Mouse (Mus musculus) gonadal fat pad, adult 2 months (tissue): ENCODE measurements around the gene Prdm1. TPM values are rescaled to one million over a fixed set of nuclear protein-coding genes. Genes with fewer than 3 reads are reported as not detected.

ENCODE experiments used
- DNase-seq: peaks from one replicate; pipeline ENCODE4 v3.0.0-alpha.2; 2012; ENCODE audit warnings: low read depth
- polyA plus RNA-seq: library from polyadenylated mRNA; depleted of rRNA; stranded (reverse); fragments of >200 nt; gene quantifications from 2 replicates; pipeline ENCODE4 v1.2.3, GENCODE M21; 2012; rRNA removed

Prdm1 gene
- polyA plus RNA-seq = 1.8 and 2.2 TPM in 2 replicates

- no peak for DNase-seq
Measured at GRCm38 (mm10) chr10:44528291-44529082, at the start of gene Prdm1. TSS of gene Prdm1 (minus strand) at chr10:44528501.

GRCm38 (mm10) chr10:44565971-44566370, 37.7 kb upstream of the Prdm1 start:
- DNase-seq = no peak

GRCm38 (mm10) chr10:44565109-44565508, 36.8 kb upstream of the Prdm1 start:
- no peak for DNase-seq

GRCm38 (mm10) chr10:44556845-44557244, 28.5 kb upstream of the Prdm1 start:
- no peak for DNase-seq

GRCm38 (mm10) chr10:44555317-44555716, 27.0 kb upstream of the Prdm1 start:
- no peak for DNase-seq

- DNase-seq = no peak
Measured at GRCm38 (mm10) chr10:44553648-44554047, 25.3 kb upstream of the Prdm1 start.

GRCm38 (mm10) chr10:44539033-44539578, 10.8 kb upstream of the Prdm1 start:
- no peak for DNase-seq

- no peak for DNase-seq
Measured at GRCm38 (mm10) chr10:44538137-44538536, 9.8 kb upstream of the Prdm1 start.

- DNase-seq = no peak
Measured at GRCm38 (mm10) chr10:44530067-44530360, 1.7 kb upstream of the Prdm1 start.

- DNase-seq = no peak
Measured at GRCm38 (mm10) chr10:44529218-44530066, 1.1 kb upstream of the Prdm1 start.

GRCm38 (mm10) chr10:44527651-44528050, 650 bp downstream of the Prdm1 start:
- DNase-seq = no peak

GRCm38 (mm10) chr10:44526751-44527591, 1.3 kb downstream of the Prdm1 start:
- DNase-seq = no peak

- no peak for DNase-seq
Measured at GRCm38 (mm10) chr10:44520189-44520588, 8.1 kb downstream of the Prdm1 start.

GRCm38 (mm10) chr10:44518631-44519030, 9.7 kb downstream of the Prdm1 start:
- no peak for DNase-seq

- no peak for DNase-seq
Measured at GRCm38 (mm10) chr10:44513108-44513507, 15.2 kb downstream of the Prdm1 start.

- DNase-seq = no peak
Measured at GRCm38 (mm10) chr10:44511029-44511428, 17.3 kb downstream of the Prdm1 start.

GRCm38 (mm10) chr10:44508649-44509048, 19.7 kb downstream of the Prdm1 start:
- DNase-seq = no peak

GRCm38 (mm10) chr10:44507984-44508383, 20.3 kb downstream of the Prdm1 start:
- DNase-seq = no peak

GRCm38 (mm10) chr10:44502891-44503290, 25.4 kb downstream of the Prdm1 start:
- no peak for DNase-seq

GRCm38 (mm10) chr10:44499897-44500519, 28.3 kb downstream of the Prdm1 start:
- no peak for DNase-seq

- DNase-seq = no peak
Measured at GRCm38 (mm10) chr10:44493818-44494492, 34.3 kb downstream of the Prdm1 start.
